Mouse (Mus musculus): ENCODE data around the gene Pigr.

GRCm38 (mm10) chr1:130800602-130801001 is 25.9 kb upstream of the Pigr start, which contains the start of gene Fcamr:
- TF ChIP-seq CTCF (IDR thresholded peaks at IDR 0.05; ENCODE audit: low read depth) = no peak
- TF ChIP-seq EP300 (IDR thresholded peaks at IDR 0.05; ENCODE audit: low read depth) = no peak
